Mouse (Mus musculus) midbrain, embryonic 10.5 days (tissue): ENCODE measurements around the gene Muc1. TPM values are rescaled to one million over a fixed set of nuclear protein-coding genes. Genes with fewer than 3 reads are reported as not detected.

ENCODE experiments used
- DNase-seq: peaks from one replicate; pipeline ENCODE4 v3.0.0-alpha.2; 2017; ENCODE audit warnings: low spot score
- H3K27ac ChIP-seq: fragments of 300-500 bp; sonication (generic); replicated peaks from 2 replicates; pipeline ENCODE4 v1.5.1; 2016; ENCODE audit warnings: mild to moderate bottlenecking
- H3K27me3 ChIP-seq: fragments of 300-500 bp; sonication (generic); 2 replicates; pipeline ENCODE4 v1.6.1; 2016; ENCODE audit warnings: low read depth, mild to moderate bottlenecking; ENCODE audit not compliant: poor library complexity, severe bottlenecking
- H3K36me3 ChIP-seq: fragments of 300-500 bp; sonication (generic); 2 replicates; pipeline ENCODE4 v1.6.1; 2016; ENCODE audit warnings: mild to moderate bottlenecking, moderate library complexity
- H3K4me1 ChIP-seq: fragments of 300-500 bp; sonication (generic); 2 replicates; pipeline ENCODE4 v1.6.1; 2016
- H3K4me3 ChIP-seq: fragments of 300-500 bp; sonication (generic); 2 replicates; pipeline ENCODE4 v1.5.1; 2016; ENCODE audit warnings: mild to moderate bottlenecking, moderate library complexity
- H3K9me3 ChIP-seq: fragments of 300-500 bp; sonication (generic); replicated peaks from 2 replicates; pipeline ENCODE4 v1.6.1; 2016; ENCODE audit warnings: mild to moderate bottlenecking
- WGBS: fragments of 180-500 bp; shearing (Covaris S2); methylation state at CpG from one replicate; pipeline ENCODE4 v1.1.7; 2016; 5-methylcytosine and 5-hydroxymethylcytosine counted together
- polyA plus RNA-seq: library from polyadenylated mRNA; unstranded; fragments of >200 nt; fragmentation: Nextera tagmentation; extraction: Ambion mirVana; gene quantifications from 2 replicates; pipeline ENCODE4 v1.2.1, GENCODE M21; 2016

The Muc1 gene
- polyA plus RNA-seq, 1 experiment from 2014 or later: 1.8 TPM

DNA sequence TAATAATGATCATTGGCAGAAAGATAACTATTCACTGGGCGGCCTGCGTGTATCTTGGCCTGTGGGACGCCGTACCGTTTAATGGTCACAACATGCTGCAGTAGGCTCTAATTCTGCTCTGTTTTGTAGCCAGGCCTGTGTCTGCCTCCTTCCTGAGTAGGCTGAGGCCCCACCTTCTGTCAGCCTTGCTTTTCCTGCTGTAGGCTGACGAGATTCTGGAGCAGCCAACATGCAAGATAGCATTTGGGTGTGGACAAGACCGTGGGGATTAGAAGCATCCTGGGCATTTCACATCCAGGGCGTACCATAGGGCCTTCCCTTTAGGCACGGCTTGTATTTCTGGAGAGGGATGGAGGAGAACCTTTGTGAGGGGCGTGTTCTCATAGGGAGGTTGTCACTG is 33.6 kb downstream of the Muc1 start:
- no peak overlapping the region for H3K27ac ChIP-seq
- H3K4me1 ChIP-seq: peaks cover 20% of the 10 kb centered on the region
- no peak for DNase-seq
- H3K9me3 ChIP-seq: no peaks in the 10 kb centered on the region
- H3K36me3 ChIP-seq: no peaks in the 10 kb centered on the region
- H3K4me3 ChIP-seq: no peak overlapping the region
- 78% methylated on average over 10 of the region's 10 CpGs for WGBS
- H3K27me3 ChIP-seq: peaks cover 15% of the 10 kb centered on the region

DNA sequence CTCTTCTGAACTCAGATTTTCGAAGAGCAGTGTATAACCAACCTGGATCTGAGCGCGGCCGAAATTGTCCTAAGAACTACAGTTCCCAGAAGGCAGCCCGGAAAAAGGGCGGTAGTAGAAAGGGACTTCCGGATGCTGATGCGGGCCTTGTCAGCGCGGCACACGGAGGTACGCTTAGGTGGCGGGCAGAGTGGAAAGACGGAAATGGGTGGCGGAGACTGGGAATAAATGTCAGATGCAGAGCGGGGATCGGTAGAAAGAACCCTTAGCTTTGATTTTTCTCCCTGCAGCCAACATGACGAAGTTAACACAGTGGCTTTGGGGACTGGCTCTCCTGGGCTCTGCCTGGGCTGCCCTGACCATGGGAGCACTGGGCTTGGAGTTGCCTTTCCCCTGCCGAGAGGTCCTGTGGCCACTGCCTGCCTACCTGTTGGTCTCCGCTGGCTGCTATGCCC is 37.6 kb downstream of the Muc1 start:
- Histone ChIP-seq H3K36me3 (peaks cover 5% of the 10 kb centered on the region; the same call in 1 of the 2 replicates), H3K4me3 (peak overlapping the region; percentile 70), H3K27ac (peak overlapping the region; percentile 83), H3K27me3 (peaks cover 29% of the 10 kb centered on the region), H3K4me1 (peaks cover 45% of the 10 kb centered on the region), H3K9me3 (no peaks in the 10 kb centered on the region)
- under 1% methylated on average over 20 of the region's 20 CpGs for WGBS
- peak; percentile 80 for DNase-seq

DNA sequence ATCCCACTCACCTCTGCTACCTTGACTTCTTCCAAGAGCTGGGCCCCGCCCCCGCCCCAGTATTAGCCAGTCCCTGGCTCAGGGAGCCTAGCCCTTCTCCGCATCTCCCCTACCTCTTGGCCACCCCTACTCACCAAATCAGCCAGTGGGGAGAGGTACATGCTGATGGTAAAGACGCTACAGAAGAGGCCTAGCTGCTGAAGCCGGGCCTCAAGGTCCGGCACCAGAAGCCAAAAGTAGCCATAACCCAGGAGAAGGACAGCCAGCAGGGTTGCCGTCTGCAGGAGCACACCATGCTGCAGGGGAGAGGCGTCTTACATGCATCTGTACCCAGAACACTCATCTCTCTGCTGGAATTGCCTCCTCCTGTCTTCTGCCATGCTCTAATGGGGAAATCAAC is 40.1 kb downstream of the Muc1 start:
- Histone ChIP-seq H3K27ac (no peak overlapping the region), H3K9me3 (no peaks in the 10 kb centered on the region), H3K4me1 (peaks cover 45% of the 10 kb centered on the region), H3K4me3 (peak overlapping the region; percentile 23; the same call in 1 of the 2 replicates), H3K36me3 (peaks cover 5% of the 10 kb centered on the region; the same call in 1 of the 2 replicates), H3K27me3 (peaks cover 42% of the 10 kb centered on the region)
- no peak for DNase-seq
- WGBS: 51% methylated on average over 8 of the region's 8 CpGs

DNA sequence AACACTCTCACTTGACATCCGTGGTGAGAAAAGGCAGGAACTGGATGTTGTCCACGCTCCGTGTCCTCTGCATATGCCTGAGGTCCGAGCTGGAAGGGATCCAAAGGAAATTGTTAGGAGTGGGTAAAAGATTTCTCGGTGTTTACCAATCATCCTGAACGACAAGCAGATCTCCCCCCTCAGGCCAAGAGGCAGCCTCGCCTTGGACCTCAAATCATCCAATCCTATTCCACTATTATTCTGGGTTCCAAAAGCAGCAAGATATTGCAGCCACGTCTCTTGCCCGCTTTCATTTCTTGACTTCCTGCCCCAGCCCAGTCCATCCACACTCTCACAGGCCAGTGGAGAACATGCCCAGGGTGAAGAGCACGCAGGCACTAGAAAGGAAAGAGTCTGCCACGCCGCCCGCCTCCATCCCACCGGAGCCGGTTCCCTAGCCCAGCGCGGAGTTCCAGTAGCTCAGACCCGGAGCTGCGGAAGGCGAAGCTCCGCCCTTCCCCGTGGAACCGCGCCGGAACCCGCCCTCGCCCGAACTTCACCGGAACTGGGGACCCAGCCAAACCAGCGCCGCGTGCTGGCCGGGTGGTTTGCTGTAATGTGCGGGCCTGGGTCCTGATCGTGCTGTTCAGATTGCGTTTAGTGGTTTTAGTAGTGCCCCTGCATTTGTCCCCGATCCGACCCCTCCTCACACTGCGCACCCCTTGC is 41.3 kb downstream of the Muc1 start, which contains the start of gene Slc50a1:
TSS of gene Slc50a1 (minus strand) at position 520 of the 705 bp plus-strand sequence.
- peaks cover 5% of the 10 kb centered on the region; the same call in 1 of the 2 replicates for H3K36me3 ChIP-seq
- peak within 1 kb of the TSS; percentile 86 for H3K27ac ChIP-seq
- no peaks in the 10 kb centered on the region for H3K9me3 ChIP-seq
- peak; percentile 78 for DNase-seq
- peak within 1 kb of the TSS; percentile 66 for H3K4me3 ChIP-seq
- WGBS: 6% methylated on average over 39 of the region's 39 CpGs
- H3K27me3 ChIP-seq: peaks cover 42% of the 10 kb centered on the region
- H3K4me1 ChIP-seq: peaks cover 45% of the 10 kb centered on the region

DNA sequence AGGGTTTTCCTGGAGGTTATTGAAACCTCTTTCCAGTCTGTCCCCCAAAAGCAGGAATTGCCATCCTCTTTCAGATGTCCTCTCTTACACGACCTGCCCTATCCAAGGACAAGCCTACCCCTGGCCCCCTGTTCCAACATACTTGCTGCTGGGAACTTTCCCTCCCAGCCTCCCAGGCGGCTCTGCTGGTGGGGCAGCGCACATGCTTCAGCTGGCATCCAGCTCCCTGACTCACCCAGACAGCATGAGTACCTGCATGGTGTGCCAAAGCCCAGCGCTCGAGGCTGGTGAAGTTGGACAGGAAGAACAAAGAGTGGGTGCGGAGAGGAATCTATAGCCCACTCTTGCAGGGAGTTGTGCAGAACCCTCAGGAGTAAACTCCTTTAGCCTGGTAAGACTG is 42.0 kb downstream of the Muc1 start:
- Histone ChIP-seq H3K27ac (peak overlapping the region; percentile 86), H3K4me1 (peaks cover 44% of the 10 kb centered on the region), H3K36me3 (peaks cover 5% of the 10 kb centered on the region; the same call in 1 of the 2 replicates), H3K4me3 (peak overlapping the region; percentile 66), H3K9me3 (no peaks in the 10 kb centered on the region), H3K27me3 (peaks cover 46% of the 10 kb centered on the region)
- 72% methylated on average over 6 of the region's 6 CpGs for WGBS
- no peak for DNase-seq

DNA sequence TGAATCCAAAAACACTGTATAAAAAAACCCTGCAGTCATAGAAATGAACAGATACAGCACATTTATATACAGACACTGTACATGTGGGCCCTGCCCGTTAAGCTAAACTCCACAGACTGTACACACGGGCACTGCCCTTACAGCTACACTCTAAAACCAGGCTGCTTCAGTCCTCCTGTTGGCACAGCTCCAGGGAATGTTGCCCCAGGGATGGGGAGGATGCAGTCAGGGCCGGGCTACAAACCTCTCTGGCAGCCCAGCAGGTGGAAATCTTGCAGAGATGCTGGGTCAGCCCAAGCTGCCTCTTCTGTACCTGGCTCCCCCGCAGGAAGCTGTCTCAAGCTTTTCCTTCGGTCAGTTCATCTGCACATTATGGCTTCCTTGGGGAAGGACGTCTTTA is 42.9 kb downstream of the Muc1 start:
- Histone ChIP-seq H3K4me3 (no peak overlapping the region), H3K27me3 (peaks cover 54% of the 10 kb centered on the region), H3K27ac (no peak overlapping the region; the same call in 1 of the 2 replicates), H3K9me3 (no peaks in the 10 kb centered on the region), H3K36me3 (peaks cover 5% of the 10 kb centered on the region; the same call in 1 of the 2 replicates), H3K4me1 (peaks cover 39% of the 10 kb centered on the region)
- no peak for DNase-seq
- WGBS: 77% methylated on average over 6 of the region's 6 CpGs

DNA sequence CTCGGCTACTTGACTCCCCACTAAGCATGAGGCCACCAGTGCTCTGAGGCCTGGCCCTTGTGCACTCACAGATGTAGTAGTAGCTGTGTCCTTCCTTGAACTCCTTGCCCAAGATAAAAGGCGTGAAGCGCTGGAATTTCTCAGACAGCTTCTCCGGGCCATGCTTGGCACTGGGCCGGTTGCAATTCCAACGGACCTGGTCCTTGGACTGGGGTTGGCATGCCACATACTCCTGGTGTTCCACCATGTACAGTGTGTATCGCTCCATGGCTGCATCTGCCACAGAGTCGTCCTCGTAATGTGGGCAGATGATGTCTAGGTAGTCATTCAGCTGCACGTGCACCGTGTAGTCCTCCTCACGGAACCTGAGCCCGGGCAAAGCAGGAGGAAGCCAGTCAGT is 47.2 kb downstream of the Muc1 start:
- no peak overlapping the region for H3K27ac ChIP-seq
- no peak overlapping the region for H3K4me3 ChIP-seq
- peaks cover 33% of the 10 kb centered on the region for H3K4me1 ChIP-seq
- peaks cover 73% of the 10 kb centered on the region for H3K27me3 ChIP-seq
- H3K36me3 ChIP-seq: no peaks in the 10 kb centered on the region
- WGBS: 90% methylated on average over 13 of the region's 13 CpGs
- no peaks in the 10 kb centered on the region for H3K9me3 ChIP-seq
- no peak for DNase-seq

DNA sequence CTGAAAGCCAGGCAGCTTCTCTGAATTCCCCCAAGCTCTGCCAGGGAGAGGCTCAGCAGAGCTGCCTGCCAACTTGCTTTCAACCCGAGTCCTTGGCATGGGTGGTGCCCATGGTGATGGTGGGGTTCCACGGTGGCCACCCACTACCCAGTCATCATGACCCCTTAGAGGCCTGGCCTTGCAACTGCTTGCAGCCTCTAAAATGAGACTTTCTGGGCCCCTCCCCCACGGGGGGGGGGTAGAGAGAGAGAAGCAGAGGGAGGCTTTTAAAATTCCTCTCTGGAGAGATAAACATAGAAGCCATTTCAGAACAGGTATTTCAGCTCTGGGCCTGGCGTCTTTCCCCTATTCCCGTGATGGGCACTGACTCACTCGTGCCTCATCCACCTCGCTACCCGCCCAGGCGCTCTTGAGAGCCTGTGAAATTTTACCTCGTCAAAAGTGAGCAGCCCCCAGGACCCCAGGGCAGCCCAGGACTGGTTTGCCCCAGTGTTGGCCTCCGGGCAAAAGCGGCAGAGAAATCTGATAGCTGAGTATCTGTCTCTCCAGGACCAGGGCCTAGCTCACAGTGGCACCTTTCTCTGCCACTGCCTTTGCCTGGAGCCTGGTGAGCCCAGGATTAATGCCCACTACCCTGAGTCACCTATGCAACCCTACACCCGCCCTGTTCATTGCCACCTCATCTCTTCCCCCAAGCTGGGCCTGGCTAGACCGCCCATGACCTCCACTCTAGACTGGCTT is 48.6 kb downstream of the Muc1 start:
- peak overlapping the region; percentile 25; the same call in 1 of the 2 replicates for H3K27ac ChIP-seq
- H3K36me3 ChIP-seq: no peaks in the 10 kb centered on the region
- no peak for DNase-seq
- peaks cover 72% of the 10 kb centered on the region for H3K27me3 ChIP-seq
- peak overlapping the region; percentile 22 for H3K4me3 ChIP-seq
- H3K4me1 ChIP-seq: peaks cover 46% of the 10 kb centered on the region
- no peaks in the 10 kb centered on the region for H3K9me3 ChIP-seq
- WGBS: 57% methylated on average over 14 of the region's 14 CpGs

DNA sequence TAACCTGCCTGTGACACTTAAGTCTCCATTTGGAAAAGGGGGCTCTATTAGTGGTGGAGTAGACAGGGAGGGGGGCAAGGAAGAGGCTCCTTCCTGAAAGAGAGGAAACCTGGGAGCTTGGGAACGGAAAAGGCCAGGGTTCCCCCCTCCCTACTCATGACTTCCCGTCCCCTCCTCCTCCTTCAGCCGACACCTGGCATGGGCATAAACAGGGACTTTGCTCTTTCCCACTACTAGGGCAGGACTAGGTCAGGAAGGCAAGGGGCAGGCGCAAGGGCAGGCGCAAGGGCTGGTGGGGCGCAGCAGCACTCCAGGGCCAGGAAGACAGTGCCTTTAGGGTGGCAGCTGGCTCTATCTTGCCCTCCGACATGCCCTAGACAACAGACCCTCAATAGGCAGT is 49.2 kb downstream of the Muc1 start:
- 61% methylated on average over 7 of the region's 7 CpGs for WGBS
- DNase-seq: no peak
- H3K27me3 ChIP-seq: peaks cover 72% of the 10 kb centered on the region
- peaks cover 46% of the 10 kb centered on the region for H3K4me1 ChIP-seq
- no peak overlapping the region for H3K27ac ChIP-seq
- no peaks in the 10 kb centered on the region for H3K9me3 ChIP-seq
- H3K36me3 ChIP-seq: no peaks in the 10 kb centered on the region
- 0 out of 2 replicates have a peak overlapping the region, but pooled peaks have one; percentile 5 for H3K4me3 ChIP-seq

DNA sequence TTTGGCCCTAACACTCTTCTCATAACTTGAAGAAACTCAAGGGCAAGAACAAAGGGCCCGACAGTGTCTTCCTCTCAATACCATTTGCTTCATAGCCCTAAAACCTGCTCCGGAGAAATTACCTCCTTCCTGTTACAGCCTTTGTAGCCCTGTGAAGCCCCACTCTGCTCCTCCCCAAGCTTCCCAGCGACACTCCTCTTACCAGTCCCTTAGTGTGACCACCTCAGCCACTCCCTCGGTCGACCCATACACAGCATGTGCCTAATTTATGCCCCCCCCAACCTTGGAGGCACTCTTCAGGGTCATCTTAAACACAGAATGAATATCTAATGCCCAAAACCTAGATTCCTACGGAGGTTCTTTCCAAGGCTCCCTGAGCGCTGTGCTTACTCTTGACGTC is 49.8 kb downstream of the Muc1 start:
- DNase-seq: no peak
- Histone ChIP-seq H3K27me3 (peaks cover 72% of the 10 kb centered on the region), H3K9me3 (no peaks in the 10 kb centered on the region), H3K4me1 (peaks cover 46% of the 10 kb centered on the region), H3K36me3 (no peaks in the 10 kb centered on the region), H3K27ac (no peak overlapping the region), H3K4me3 (peak overlapping the region; percentile 61)
- 23% methylated on average over 8 of the region's 8 CpGs for WGBS

DNA sequence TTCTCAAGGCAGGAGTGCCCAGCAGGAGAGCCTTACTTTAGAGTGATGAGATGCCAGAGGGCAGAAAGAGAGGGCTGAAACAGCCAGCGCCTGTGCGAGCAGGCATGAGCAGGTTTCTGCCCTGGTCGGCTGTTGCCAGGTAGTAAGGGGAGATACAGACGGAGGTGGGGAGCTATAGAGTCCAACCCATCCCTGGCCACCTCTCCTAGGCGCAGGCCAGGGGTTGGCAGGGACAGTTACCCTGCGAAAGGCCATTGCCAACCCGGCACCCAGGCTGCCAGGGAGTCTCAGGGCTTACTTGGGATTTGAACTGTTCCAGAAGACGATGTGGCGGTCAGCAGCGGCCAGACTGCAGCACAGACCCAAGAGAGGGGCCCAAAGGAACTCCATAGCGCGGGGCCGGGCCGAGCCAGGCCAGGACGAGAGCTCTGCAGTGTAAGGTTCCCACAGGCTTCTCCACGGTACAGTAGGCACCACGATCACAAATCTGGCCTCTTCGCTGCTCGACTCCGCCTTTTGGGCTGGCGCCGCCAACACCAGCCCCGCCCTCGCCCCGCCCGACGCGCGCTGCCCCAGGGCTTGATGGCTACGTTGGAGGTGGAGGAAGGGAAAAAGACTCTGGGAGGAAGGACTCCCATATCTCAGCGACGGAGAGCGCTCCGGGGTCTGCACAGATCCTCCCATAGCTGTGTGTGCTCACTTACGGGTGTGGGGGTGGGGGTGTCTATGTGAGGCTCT is 50.5 kb downstream of the Muc1 start:
- WGBS: 2% methylated on average over 35 of the region's 35 CpGs
- Histone ChIP-seq H3K4me1 (peaks cover 46% of the 10 kb centered on the region), H3K27me3 (peaks cover 72% of the 10 kb centered on the region), H3K36me3 (no peaks in the 10 kb centered on the region), H3K27ac (peak overlapping the region; percentile 74), H3K4me3 (peak overlapping the region; percentile 61), H3K9me3 (no peaks in the 10 kb centered on the region)
- DNase-seq: peak; percentile 76

DNA sequence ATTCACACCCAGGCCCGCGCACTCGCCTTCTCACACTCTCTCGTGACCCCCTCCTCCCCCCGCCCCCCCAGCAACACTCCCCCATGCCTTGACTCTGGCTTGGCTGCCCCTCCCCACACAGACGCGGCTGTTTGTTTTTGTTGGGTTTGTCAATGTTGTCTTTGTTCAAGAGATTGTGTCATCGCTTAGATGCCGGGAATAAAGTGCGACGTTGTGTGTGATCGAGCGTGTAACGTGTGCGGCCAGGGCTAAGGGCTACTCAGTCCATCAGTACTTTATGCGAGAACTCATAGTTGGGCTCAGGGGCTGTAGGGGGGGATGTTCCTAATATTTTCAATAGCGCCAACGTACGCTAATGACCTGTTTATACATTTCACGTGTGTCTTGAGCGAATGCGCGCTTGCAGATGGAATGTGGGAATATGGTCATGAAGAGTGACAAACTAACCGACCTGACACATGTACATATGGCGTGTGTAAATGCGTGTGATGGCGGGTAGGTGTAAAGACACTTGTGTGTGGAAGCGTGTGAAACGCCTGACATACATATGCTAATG is 51.3 kb downstream of the Muc1 start:
- Histone ChIP-seq H3K27me3 (peaks cover 76% of the 10 kb centered on the region), H3K9me3 (no peaks in the 10 kb centered on the region), H3K36me3 (no peaks in the 10 kb centered on the region), H3K27ac (peak overlapping the region; percentile 74), H3K4me1 (peaks cover 46% of the 10 kb centered on the region), H3K4me3 (peak overlapping the region; percentile 61)
- WGBS: under 1% methylated on average over 29 of the region's 29 CpGs
- peak; percentile 34 for DNase-seq
